Mouse (Mus musculus) urinary bladder, adult 18-20 months (tissue): ENCODE results near the gene Trmt2a.
A peak's percentile ranks its signal among the peaks of the same experiment; 100 is the strongest.

Experiments used
- DNase-seq, 2 experiments: peaks; one replicate each; pipeline ENCODE4 v3.0.0; 2022; ENCODE audit warnings: low spot score in 2 of 2, mixed read lengths in 2 of 2

Trmt2a gene

DNA sequence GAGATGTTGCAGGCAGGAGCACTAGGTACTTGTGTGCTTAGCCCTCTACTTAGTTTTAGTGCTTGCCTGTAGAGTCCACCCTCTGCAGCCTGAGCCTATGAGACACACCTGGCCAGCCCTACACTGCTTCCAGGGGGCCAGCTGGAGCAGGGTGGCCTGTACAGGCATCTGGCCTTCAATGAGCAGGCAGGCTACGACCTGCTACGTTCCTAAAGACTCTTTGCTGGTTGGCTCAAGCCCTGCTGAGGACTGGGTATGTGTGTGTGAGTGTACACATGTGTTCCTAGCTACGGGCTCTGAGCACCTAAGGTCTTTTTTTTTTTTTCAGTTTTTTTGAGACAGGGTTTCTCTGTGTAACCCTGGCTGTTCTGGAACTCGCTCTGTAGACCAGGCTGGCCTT is 17.0 kb upstream of the Trmt2a start:
- no peak for DNase-seq

DNA sequence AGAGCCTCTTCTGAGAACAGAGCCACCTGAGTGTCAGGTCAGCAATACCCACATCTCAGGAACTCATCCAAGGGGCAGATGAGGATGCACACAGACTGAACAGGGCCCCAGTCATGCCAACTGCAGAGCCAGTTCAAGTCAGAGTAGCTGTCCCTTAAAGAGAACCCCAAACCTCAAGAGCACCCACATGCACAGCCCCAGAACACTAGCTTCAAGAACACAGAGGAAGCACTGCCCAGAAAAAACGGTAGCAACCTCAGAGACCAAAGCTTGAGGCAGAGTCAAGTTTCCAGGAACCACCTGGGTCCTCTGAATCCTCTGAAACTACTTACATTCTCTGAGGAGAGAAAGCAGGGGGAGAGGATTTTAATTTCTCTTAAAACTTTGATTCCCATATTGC is 15.0 kb upstream of the Trmt2a start:
- DNase-seq: no peak

DNA sequence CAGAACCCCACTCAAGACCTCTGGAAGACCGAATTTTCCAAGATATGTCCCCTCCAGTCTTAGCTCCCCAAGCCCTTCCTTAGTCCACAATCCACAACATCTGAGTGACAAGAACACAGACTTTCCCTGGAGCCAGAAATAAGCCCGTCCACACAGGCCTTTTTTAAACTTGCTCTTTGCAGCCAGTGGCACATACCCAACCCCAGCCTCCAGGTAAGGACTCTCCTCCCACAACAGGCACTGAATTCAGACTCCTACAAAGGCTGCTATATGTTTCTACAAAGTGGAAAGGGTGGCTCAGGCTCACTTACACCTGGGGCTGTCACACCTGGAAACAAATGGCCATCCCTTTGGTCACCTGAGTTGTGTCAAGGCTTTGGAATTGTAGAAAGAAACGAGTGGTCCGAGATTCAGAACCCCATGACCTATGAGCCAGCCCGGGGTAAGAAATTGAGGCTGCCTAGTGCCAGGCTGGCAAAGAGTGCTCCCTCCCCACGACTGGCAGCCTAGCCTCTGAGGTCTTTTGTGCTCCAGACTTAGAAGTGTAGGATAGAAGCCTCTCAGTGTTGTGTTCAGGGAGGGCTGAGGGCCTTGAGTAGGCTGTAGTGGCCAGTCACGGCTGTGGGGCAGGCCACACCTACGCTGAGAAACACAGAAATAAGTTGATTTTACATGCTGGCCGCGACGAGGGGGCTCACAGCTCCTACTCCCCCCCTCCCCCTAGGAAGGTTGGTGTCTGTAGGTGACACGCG is 14.4 kb upstream of the Trmt2a start:
- DNase-seq: no peak

DNA sequence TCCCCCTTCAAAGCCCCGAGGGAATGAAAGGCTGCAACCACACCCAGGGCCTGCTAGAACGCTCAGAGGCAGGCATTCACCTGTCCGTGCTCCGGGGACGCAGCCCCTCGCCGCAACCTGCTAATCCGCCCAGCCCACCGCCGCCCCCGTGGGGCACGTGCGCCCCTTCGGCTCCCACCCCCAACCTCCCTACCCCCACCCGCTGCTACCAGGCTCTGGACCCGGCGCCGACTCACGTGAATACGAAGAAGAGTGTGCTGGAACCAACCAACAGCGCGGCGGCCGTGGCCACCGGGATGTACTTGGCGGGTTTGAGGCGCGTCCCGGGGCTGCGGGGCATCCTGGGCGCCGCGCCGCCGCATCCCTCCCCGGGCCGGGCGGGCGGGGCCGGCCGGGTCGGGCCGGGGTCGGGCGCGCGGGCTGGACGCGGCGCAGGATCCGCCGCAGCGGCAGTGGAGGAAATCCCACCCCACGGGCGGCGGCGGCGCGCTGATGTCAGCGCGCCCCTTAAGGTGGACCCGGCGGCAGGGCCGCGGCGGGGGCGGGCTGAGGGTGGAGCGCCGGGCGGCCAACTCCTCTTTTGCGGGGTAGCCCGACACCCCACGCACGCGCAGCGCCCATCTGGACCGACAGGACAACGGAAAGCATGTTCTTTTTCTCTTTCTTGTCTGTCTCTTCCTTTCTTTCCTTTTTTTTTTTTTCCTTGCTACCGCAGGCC is 13.6 kb upstream of the Trmt2a start, which contains the start of gene Zdhhc8:
Gene Zdhhc8 (minus strand): TSS at position 466 of the 718 bp plus-strand sequence.
- DNase-seq: peak; percentile 38 to 68

DNA sequence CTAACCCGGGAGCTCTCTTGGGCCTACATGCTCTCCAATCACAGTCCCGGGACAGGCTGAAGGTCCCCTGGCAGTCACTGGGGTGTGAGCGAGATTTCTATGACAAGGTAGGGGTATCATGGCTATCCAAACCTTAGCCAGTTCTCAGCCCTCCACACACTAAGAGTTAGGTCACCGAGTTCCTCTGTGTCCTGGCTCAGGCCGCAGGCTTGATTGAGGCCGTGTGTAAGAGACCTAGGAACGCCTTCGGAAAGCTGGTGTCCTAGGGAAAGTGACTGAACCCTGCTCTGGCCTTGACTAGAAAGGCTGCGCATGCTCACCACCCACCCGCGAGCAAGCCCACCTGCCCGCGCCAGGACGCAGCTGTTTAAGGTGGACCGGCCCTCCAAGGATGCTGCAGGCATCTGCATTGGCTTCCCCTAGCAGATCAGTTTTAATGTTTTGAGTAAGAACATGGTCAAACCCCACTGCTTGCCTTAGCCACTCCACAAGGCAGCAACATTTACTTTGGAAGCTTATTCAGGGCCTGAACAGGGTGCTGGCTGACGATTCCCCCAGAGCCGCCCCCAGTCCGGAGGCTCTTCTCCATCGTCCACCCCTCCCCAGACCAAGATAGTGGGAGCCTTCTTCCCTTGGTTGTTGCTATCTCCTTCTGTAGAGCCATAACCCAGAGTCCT is 13.0 kb upstream of the Trmt2a start:
- peak in 1 of 2 experiments; percentile 68 for DNase-seq

DNA sequence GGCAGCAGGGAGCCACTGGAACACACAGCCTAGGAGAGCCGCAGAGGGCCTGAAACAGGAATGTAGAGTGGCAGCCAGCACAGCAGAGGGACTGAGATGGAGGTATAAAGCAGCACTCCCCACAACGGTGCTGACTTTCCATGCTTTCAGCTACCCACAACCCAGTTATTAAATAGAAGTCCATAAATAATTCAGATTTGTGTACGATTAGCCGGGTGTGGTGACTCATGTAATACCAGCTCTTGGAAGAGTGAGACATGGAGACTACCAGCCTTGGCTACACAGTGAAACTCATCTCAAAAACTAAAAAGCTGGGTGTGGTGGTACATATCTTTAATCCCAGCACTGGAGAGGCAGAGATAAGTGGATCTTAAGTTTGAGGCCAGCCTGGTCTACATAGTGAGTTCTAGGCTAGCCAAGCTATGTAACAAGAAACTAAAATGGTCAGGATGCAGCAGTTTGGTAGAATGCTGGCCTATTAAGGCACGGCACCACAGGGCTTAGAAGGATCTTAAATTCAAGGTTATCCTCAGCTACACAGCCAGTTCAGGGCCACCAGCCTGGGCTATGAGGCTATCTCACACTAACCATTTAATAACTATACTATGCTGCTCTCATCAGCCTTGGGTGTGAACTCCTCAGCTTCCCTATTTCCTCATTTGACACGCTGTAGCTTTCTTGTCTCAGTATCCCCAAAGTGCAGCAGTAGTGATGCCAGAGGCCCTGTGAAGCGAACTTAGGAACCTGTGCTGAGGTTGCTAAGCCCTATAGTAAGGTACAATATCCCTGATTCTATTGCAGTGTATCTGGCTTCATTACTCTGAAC is 11.6 kb upstream of the Trmt2a start:
- DNase-seq: no peak

DNA sequence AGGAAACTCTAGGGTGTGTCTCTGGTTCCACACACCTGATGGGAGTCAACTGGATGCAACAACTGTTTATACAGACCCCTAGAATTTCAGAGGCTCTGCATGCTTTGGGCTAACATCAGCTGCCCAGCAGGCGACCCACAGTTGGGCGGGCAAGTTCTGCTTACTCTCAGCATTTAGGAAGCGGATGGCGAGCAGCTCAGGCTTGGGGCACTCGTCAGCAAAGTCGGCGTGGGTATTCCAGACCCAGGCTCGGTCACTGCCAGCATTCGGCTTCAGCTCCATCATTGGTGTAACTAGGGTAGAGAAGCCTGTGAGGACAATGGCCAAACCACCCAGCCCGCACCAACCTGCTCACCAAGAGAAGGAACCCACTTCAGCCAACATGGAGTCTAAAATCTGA is 6.9 kb upstream of the Trmt2a start:
- DNase-seq: no peak

DNA sequence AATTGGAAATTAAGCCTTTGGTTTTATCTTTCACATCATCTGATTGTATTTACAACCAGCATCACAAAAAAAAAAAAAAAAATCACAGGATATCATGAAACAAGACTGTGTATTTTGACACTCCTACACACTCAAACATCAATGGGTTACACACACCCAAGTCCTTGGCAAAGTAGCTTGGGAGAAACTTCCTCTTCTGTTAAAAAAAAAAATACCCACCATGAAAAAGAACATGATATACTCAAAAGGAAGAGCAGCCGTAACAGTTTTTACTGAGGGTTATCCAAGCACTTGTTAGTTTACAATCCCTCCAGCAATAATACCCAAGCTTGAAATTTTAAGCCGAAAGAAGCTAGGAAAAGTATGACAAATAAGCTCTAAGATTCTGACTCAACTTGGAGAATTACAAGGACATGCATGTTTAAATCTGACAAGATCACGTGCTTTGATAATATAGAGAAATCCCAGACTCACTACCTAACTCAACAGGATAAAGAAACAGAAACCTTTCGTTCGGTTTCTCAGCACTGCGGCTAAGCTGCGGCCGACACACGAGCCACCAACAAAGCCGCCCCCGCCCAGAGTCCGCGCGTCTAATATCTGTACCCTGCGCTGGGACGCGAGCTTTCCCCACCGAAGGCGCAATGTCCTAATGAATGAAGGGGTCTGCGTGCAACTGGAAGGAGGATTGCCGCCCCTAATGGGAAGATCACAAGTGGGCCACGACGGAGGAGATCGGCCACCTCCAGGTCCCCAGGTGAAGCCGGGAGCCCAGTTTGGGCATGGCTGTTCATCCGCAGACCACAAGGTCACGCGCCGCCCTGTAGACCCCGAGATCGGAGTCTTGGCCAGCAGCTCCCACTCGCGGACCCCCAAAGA is 719 bp upstream of the Trmt2a start:
- DNase-seq: peak in 1 of 2 experiments; percentile 32

DNA sequence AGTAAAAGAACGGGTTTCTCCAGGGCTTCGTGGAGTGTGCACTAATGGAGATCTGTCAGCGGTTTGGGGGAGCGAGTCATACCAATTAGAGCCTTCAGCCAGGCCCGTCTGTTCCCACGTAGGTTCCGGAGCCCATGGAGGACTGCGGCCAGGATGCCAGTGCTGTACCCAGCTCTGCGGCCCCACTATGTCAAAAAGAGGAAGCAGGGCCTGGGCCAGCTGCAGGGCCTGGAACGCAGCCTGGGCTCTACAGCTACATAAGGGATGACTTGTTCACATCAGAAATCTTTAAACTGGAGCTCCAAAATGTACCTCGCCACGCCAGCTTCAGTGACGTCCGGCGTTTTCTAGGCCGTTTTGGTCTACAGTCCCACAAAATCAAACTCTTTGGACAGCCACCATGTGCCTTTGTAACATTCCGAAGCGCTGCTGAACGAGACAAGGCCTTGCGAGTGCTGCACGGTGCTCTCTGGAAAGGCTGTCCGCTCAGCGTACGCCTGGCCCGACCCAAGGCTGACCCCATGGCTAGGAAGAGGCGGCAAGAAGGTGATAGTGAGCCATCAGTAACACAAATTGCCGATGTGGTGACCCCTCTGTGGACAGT is 987 bp downstream of the Trmt2a start:
- peak in 1 of 2 experiments; percentile 24 for DNase-seq

DNA sequence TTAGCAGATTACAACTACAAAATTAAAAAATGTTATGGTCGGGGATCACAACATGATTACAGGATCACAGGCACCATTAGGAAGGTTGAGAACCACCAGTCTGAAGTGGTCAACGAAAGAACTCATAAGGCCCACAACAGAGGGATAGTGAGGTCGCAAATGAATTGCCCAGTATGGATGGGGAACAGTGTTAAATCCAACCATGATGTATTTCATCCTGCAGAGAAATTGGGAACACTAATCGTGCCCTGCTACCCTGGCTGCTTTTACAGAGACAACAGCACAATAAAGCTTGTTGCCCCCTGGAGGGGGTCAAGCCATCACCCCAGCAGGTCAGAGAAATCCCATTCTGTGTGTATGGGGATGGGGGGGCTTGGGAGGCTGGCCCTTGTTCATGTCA is 1.8 kb downstream of the Trmt2a start:
- no peak for DNase-seq

DNA sequence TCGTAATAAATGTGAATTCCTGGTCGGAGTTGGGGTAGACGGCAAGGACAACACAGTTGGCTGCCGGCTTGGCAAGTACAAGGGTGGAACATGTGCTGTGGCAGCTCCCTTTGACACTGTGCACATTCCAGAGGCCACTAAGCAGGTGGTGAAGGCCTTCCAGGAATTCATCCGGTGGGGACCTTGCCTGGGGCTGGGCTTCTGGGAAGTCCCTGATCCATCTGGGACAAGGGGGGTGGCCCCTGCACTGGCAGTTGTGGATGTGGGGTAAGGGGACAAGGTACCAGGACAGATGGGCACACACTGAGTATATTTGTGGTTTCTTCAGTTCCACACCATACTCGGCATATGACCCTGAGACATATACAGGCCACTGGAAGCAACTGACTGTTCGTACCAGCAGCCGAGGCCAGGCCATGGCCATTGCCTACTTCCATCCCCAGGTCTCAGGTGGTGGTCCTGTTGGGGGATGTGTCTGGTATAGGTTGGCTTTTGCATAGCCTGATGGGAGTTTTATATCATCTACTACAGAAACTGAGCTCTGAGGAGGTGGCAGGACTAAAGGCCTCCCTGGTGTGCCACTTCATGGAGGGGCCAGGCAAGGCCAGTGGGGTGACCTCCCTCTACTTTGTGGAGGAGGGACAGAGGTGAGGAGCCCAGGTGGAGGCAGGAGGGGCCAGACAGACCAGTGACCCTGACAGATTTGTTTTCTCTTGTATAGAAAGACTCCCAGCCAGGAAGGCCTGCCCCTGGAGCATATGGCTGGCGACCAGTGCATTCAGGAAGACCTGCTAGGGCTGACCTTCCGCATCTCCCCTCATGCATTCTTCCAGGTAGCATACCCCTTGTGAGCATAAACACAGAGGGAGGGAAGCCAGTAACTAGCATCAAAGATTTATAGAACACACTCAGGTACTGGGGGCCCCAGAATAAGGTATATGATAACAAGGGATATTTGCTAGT is 2.6 kb downstream of the Trmt2a start:
- DNase-seq: no peak

DNA sequence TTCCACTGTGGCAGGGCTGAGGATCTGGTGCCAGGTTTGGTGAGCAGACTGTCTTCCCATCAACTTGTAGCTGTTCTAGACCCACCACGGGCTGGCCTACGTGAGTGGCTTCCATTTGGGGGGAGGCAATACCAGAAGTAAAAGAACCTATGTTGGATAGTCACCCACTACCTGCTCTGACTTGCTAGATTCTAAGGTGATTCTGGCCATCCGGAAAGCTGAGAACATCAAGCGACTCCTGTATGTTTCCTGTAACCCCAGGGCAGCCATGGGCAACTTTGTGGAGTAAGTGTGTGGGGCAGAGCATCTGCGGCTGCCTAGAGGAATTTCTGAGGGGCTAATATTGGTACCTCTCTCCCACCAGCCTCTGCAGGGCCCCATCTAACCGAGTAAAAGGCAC is 4.3 kb downstream of the Trmt2a start:
- no peak for DNase-seq

DNA sequence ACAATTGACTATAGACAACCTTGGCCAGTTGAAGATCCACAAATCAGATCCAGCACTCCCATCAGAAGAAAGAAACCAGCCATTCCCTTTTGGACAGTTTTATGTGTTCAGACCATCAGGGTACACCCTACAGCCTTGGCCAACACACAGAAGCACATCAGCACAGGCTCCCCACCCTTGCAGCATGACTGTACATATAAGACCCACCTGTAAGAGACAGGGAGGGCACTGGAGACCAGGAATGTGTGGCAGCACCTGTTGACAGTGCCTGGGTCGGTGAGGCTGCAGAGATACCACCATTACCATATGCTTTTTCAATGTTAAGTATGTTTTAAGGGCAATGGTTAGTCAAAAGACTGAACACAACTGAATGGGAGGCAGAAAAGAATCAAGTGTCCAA is 5.4 kb downstream of the Trmt2a start:
- no peak for DNase-seq

DNA sequence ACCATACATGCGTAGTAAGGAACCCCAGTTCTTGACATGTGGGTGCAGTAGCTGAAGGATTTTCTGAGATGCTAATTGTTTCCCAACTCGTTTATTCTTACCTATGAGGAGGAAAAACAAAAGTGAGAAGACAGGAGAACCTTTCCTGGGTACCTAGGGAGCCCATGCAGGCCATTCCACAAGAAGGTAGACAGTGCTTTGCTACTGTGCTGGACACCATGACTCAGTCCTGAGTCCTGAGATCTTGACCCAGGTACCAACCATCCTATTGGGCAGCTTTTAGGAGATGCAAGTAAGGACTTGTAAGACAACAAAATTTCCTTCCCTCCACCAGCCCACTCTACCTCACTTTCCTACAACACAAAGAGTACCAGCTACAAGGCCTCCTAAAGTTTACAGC is 9.7 kb downstream of the Trmt2a start, which contains the start of gene Gm49776:
Gene Gm49776 (minus strand): TSS at position 101 of the 400 bp plus-strand sequence.
- no peak for DNase-seq

DNA sequence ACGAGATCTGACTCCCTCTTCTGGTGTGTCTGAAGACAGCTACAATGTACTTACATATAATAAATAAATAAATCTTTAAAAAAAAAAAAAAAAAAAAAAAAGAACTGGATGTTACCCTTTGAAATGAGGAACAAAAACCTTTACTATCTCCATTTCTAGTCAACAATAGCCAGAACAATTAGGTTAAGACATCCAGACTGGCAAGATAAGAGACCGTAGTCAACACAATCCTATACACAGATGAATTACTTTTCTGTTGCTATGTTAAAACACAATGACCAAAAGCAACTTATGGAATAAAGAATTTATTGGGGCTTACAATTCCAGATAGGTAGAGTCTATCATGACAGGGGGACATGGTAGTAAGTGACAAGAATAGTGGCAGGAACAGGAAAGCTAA is 16.5 kb downstream of the Trmt2a start:
- no peak for DNase-seq

DNA sequence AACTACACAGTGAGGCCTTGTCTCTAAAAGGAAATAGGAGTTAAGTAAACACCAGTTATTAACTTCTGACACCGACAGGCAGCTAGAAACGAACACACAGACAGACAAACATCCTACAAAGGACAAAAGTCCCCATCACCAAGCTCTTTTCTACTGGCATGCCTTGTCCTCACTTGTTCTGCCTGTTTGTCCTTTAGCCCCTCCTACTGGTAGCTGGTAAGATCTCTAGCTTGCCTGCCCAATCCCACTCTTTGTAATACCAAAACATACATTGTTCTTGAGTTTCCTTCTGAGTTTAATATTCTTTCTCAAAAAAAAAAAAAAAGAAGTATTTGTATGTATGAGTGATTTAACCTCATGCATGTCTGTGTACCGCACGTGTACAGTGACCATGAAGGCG is 19.7 kb downstream of the Trmt2a start:
- no peak for DNase-seq

DNA sequence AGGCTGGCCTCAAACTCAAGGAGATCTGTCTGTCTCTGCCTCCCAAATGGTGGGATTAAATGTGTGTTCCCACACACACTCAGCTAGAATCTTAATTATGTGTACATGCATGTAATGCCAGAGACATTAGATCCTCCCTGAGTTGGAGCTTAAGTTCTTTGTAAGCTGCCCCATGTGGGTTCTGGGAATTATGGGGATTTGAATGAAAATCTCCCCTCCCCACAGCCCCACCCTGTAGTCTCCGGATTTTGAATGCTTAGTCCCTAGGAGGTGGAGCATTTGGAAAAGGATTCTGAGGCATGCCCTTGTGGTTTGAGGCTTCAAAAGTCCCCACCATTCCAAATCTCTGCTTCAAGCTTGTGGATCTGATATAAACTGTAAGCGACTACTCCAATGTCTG is 26.7 kb downstream of the Trmt2a start:
- no peak for DNase-seq

DNA sequence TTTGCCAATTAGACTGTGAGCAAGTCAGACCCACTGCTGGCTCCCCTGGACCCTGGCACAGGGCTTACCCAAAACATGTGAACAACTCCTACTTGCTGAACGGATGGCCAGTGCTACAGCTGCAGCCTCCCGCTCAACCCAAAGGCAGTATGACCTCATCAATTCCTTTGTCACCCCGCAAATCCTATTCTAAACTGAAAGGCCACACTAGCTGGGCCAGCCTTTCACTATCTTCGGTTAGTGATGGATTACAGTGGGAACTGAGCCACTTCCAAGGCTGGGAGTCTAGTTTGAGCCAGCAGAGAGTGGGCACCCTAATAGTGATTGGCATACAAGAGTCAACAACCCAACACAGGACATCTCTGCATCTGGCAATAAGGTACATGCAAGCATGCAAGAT is 39.7 kb downstream of the Trmt2a start:
- DNase-seq: no peak

DNA sequence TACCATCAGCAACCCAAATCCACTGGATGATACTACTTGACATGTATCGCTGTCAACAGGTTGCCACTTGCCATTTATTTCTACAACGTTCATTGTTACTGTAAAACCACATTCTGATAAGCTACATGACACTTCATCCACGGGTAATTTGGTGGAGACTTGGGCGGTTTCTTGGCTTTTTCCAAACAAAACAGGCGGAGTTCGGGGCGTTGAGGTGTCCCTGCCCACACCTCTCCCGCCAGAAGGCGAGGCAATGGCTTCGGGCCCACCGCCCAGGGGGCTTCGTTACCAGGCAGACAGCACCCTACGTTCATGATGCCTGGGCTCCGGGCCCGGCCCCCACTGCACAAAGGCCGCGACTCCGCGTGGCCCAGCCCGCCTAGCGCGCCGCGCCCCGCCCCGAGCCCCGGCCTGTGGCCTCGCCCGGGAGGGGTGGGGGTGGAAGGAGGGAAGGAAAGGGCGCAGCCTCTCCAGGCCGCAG is 40.1 kb downstream of the Trmt2a start:
- no peak for DNase-seq
